Mouse (Mus musculus) gastrocnemius, postnatal 14 days (tissue): ENCODE measurements around the gene Vash2. TPM values are rescaled to one million over a fixed set of nuclear protein-coding genes. Genes with fewer than 3 reads are reported as not detected.

Experiments
- total RNA-seq, 2 experiments: library from RNA; stranded (reverse); gene quantifications; 2 replicates each; pipeline ENCODE4 v1.2.3; 2021

Vash2 gene
- total RNA-seq, 2 experiments from 2014 or later = 2.6 to 5.6 TPM

Other genes with a start within 250 kb of the Vash2 start
- 10 to 100 TPM; 13.3 to 14.8 TPM for gene Rps6kc1, start 67.5 kb downstream of the Vash2 start, total RNA-seq
- 10 to 100 TPM; 21.5 to 22.5 TPM for gene Angel2, start 54.2 kb downstream of the Vash2 start, total RNA-seq
- gene Flvcr1, start 46.9 kb upstream of the Vash2 start, total RNA-seq = 10 to 100 TPM in 1 of 2 experiments, 1 to 10 TPM in 1; 9.3 to 14.5 TPM
- gene Spata45, start 57.3 kb upstream of the Vash2 start, total RNA-seq = not detected
- gene Tatdn3, start 83.6 kb upstream of the Vash2 start, total RNA-seq = 10 to 100 TPM; 12.2 to 17.0 TPM
- 1 to 10 TPM in 1 of 2 experiments, under 1 TPM in 1; 0.66 to 1.1 TPM for gene Nsl1, start 83.7 kb upstream of the Vash2 start, total RNA-seq
- under 1 TPM in 1 of 2 experiments, not detected in 1; 0.53 TPM for gene Batf3, start 118.6 kb upstream of the Vash2 start, total RNA-seq
- not detected for gene Fam71a, start 185.5 kb upstream of the Vash2 start, total RNA-seq
- gene Atf3, start 238.7 kb upstream of the Vash2 start, total RNA-seq = 10 to 100 TPM in 1 of 2 experiments, 1 to 10 TPM in 1; 4.2 to 12.3 TPM